Mouse (Mus musculus): Measurements from ENCODE around the gene Fgfr2.

Fgfr2 gene

DNA sequence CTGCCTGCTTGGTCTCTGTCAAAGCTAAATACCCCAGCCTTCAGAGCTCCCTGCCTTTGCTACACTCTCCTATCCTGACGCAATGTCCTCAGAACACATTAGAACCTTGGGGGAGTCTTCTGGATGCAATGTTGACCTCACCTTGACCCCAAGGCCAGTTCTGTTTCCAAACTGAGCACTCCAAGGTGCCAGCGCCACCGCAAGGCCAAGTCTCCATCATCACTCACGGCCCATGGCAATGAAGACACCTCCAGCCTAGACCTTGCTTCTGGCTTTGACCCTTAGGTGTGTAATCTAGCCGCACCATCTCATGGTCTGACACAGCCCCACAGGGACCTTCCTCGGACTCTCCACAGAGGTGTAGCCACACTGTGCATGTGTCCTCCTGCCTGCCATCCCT, 2325.6 kb downstream of the Fgfr2 start:
- no peak for DNase-seq

DNA sequence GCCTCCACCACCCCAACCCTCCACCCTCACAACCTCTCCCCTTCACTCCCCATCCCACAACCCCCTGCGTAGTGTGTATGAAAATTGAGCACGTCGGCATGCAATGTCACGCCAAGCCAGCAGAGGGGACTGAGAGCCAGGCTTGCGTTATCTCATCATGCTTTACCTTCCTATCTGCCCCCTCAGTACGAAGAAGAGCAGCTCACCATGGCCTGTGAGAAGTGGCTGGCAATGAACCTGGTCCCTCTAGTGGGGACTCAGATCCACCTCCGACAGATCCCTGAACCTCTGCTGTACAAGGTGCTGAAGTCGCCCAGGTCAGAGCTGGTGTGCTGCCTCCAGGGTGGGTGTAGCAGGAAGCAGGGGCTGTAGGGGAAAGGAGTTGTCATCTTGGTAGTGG, 2326.4 kb downstream of the Fgfr2 start:
- DNase-seq: no peak

DNA sequence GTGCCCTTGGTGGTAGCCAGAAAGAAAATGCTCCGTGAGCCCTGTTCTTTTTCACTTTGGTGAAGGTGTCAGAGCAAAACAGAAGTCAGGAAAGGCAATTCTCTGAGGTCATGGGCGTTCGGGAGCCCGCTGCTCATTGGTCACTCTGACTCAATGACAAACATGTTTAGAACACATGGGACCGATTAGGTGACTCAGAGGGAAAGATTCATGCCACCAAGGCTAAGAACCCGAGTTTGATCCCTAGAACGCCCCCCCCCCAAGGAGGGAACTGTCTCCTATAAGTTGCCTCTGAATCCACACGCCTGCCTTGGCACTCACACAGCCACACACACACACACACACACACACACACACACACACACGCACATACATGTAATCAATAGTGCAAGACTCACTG, 2329.5 kb downstream of the Fgfr2 start:
- DNase-seq: no peak

DNA sequence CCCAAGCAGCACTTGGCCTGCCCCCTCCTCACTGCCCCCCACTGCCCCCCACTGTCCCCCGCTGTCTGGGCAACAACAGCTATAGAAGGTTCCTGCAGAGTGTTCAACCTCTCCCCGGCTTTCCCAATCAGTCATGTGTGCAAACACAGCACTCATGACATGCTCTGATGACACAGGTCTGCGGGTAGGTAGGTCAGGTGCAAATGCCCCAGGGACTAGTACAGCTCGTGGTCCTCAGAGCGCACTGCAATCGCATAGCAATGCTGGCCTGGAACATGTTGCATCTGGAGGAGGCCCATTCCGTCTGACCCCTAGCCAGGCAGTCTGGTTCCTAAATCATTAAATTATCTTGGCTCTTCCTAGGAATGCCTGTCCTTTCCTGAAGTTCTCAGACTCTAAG, 2333.7 kb downstream of the Fgfr2 start:
- DNase-seq: no peak

DNA sequence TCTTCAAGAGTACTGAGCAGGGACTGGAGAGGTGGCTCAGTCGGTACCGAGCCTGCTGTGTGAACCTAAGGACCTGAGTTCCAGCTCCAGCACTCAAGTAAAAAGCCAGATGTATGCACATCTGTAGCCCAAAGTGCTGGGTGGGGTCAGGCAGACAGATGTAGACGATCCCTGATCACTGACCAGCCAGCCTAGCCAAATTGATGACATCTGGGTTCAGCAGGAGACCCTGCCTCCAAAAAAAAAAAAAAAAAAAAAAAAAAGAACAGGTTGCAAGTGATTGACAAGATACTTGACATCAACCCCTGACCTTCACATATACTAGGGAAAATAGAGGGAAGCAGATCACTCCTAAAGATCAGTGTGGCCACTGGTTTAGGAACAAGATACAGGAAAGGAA, 2334.2 kb downstream of the Fgfr2 start:
- DNase-seq: no peak

DNA sequence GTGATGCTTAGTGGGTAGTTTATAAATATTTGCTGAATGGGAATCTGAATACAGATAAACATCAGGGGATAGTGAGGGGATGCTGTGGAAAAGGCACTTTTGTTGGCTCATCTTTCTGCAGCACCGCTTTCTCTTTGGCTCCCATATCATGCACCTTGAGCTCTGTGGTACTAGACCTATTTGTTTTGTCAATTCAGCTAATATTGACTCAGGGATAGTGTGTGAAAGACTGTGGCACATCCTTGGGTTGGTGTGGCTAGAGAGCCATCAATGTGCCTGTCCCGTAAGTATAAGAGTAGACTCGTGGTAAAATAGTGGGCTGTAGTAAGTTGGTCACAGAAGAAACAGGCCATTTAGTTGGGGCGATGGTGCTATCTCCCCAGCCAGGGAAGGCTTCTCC, 2335.6 kb downstream of the Fgfr2 start:
- no peak for DNase-seq

DNA sequence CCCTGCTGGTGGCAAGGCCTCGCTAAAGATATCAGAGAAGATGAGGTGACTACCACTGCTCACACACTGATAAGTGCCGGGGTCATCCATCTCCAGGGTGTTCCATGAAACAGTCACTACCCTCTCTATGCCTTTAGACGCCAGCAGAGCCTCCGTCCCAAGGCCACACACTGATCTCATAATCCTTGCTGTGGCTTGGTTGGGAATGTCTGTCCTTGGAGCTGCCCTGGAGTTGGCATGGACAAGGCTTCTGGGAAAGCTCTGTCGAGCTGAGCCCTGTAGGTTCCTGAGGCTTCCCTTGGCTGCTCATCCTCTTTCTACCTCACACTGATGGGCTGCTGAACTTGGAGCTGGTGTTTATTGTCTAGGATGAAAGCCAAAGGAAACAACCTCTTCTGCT, 2336.4 kb downstream of the Fgfr2 start:
- DNase-seq: peak in 1 of 2 experiments; percentile 26

DNA sequence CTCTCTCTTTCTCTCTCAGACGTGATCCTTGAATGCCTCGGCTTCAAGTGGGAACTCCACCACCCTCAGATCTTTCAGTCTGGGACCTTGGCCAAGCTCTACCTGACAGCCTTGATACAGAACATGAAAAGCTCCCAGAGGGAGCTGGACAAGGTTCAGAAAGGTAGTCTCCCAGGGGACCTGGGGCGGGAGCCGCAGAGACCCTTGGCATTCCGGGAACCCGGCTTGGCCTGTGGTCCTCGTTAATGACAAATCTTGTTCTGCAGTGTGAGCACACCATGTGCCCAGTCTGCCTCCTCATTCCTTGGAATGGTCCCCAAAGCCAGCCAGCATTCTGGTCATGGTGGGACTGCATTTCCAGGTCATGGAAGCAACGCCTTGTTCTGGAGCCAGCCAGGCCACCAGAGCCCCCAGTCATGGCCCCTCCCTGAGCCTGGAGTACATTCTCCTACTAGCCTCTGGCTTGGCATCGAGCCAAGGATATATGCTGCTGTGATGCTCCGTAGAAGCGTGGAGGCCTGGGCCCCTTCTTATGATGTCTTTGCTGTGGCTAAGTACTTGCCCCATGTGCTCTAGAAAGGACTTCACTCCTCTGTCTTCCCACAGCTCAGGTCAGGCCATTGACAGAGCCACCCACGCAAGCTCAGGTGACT, 2337.1 kb downstream of the Fgfr2 start:
- DNase-seq: peak; percentile 61 to 68

DNA sequence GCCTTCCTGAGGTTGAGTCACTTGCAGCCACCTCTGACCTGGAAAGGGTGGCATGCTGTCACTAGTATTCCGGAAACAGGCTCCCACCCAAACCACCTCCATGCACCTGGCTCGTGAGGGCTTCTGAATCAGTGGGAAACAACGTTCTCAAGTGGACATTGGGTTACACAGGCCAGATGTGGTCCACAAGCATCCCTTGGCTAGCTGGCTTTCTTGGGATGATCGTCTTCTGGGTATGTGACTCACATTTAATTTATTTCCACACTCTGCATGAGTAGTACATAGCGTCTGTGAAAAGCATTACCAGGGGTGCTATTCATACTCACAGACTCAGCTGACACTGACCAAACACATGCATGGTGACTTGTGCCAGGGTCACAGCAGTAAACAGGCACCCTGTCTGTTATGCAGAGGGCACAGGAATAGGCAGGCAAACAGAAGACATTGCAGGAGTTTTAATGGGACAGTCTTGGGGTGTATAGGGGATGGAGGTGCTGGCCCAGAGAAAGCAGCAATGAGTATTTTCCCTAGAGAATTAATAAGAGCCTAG, 2340.6 kb downstream of the Fgfr2 start:
- no peak for DNase-seq

DNA sequence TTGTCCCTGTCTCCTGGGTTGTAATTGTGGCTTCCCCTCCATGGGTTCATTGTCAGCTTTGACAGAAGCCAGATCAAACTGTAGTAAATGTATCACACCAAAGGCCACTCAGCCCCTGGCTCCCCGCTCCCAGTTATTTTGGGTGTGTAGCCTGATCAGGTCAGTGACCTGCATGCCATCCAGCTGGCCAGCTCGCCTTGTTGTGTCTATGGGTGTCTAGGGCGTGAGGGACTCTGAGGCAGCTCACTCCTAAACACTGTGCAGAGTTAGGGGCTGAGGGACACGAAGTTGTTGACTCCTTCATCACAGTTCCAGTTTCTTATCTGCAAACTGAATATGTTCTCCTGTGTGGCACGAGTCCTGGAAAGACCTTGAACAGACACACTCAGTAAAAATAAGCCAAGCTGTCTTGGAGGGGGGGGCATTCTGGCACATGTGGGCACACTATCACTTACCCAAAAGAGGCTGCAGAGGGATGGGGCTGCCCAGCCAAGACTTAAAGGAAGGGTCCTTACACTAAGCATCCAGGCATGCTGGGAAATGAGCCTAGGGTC, 2342.2 kb downstream of the Fgfr2 start:
- no peak for DNase-seq

DNA sequence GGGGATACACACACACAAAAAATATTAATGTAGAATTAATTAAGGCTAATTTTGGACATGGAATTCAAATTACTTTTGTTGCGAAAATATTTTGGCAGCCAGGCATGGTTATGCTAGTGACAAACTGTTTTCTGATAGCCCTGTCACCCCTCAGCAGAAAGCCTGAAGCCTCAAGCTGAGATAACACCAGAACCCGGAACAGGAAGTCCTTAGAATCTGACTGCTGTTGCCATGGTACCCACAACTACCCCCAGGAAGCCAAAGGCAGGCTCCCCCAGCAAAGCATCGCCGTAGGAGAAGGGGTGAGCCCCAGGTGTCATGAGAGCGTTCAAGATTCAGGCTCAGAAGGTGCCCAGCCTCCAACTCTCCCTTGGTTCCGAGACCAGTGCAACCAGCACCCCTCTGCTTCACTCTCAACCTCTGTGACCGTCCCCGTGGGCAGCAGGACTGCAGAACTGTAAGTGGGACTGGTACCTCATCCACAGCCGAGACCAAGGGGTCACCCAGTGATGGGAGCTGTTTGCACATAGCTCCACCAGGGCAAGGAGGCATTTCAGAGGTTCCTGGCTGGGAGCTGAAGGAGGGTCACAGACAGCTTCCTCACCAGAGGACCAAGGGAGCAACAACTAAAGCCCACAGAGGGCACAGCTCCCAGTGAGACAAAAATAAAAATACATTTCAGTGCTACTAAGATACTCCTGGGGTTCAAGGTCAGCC, 2349.1 kb downstream of the Fgfr2 start, which contains the start of gene Btbd16:
TSS of gene Btbd16 (plus strand) at position 156 of the 717 bp plus-strand sequence.
- DNase-seq: no peak

DNA sequence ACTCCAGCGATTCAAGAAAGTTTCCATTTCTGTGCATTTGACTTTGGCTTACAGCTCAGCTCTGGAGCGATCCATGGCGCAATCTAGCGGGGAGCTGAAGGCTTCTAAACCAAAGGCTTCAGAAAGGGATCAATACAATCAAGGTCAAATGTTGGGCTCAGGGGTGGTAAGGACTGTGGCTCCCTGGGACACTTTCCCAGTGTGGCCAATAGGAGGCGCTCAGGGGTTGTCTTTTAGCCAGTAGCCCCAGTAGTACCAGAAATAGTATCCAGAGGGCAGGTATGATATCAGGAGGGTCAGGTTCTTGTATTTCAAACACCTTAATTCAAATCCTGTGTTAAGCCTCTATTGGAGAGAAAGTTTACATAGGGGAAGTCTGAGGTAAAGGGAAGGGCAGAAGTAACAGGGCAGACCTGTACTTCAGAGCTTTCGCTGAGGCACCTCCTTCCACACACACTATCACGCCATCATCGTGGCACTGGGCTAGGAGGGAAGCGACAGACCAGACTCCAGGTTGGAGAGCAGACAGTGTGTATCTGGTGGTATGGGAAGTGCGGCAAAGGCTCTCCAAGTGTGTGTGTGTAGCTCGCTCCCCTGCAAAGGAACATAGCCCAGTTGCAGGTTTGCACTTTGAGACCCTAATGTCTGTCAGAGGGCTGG, 2349.8 kb downstream of the Fgfr2 start:
- DNase-seq: peak; percentile 46 to 70

DNA sequence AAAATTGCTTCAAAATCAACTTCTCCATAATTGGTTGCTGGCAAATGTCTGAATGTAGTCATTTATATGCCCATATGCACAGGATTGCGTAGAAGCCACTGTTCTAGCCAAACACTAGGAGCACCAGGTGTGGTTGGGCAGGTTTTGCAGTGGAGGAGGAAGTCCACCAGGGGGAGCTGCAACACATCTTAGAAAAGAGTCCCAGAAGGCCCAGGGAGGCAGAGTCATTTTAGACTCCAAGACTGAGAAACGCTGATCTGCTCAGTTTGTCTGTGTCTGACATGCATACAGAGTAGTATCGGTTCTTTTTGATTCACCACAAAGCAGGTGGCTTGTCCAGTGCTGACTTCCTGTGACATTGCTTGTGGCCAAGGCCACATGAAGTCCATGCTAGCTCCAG, 2352.4 kb downstream of the Fgfr2 start:
- peak; percentile 92 to 96 for DNase-seq

DNA sequence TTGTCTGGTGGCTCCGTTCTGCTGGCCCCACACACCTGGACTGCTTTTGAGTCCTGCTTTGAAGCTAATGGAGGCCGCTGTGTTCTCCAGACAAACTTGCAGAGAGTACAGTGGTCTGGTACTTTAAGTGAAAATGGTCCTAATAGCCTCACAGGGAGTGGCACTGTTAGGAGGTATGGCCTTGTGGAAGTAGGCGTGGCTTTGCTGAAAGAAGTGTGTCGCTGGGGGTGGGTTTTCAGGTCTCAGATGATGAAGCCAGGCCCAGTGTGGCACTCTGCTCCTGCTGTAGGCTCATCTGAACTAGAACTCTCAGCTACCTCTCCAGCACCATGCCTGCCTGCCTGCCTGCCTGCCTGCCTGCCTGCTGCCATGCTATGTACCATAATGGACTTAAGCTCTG, 2355.0 kb downstream of the Fgfr2 start:
- DNase-seq: no peak

DNA sequence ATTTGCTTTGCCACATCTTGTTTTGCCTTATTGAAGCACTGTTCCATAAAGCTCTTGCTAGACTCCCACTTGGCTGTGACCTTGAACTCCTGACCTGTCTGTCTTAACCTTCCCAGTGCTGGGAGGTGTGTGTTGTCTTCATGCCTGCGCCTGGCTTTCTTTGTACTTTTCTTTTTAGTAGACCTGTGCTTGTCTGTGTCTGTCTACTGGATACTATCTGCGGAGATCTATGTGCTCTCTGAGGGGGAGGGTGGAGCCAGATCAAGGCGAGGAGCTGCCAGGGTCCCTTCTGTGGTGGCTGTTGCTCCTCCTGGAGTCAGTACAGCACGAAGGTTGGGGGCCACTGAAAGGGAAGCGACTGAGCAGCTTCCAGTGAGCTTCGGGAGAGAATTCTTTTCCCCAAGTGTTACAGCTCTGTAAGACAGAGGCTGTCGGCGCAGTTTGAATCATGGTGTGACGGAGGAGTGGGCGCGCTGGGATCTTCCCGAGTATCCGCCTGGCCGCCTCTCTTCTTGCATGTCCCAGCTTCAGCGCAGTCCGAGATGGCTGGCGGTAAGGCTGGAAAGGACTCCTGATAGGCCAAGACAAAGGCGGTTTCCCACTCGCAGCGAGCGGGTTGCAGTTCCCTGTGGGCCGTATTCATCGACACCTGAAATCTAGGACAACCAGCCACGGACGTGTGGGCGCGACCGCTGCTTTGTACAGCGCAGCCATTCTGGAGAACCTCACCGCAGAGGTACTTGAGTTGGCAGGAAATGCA, 2356.6 kb downstream of the Fgfr2 start:
- DNase-seq: peak; percentile 53 to 54

DNA sequence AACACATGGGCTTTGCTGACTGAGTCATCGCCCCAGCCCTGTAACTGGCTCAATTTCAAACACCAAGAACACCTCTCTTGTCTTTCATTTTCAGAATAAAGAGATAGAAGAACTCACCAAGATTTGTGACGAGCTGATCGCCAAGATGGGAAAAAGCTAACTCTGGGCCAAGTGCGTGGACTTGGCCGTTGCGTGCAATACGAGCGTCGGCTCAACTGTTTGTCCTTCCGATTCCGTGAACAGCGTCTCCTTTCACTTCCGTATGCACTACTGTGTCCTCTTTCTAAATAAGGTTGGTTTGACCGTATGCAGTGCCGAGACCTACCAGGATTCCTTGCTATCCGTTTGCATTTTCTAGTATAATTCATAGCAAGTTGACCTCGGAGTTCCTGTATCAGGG, 2359.0 kb downstream of the Fgfr2 start:
- DNase-seq: no peak

DNA sequence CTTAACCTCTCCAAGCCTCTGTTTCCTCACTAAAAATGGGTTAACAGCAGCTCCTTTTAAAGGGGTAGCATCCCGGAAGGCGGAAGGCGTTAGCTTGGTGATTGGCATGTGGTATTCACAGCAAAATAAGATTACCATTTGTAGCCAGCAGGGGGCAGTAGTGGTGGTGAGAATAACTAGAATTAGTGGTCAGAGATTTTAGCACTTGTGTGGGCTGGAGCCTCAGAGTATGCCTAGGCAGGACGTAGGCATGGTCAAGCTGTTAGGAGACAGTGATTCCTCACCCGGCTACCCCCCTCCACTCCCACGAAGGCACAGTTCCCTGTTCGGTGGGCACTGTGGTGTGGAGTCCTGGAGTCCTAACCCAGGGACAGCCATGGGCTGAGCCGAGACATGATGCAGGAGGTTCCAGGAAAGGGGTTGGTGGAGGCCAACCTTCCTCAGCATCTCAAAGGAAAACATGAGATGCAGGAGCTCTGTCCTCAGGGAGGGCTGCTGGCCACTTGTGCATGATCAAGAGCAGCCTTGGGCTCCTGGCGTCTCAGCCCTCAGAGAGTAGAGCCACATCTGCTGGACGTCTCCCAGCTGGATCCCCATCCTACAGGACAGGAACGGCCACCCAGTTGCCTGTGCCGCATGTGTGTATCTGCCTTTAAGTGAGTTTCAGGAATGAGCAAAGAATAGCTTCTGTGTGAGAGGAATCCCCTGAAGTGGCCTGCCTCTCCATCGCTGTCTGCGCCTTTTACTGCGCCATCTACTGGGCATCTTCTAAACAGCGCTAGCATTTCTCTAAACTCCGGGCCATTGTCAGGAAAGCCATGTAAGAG, 2360.9 kb downstream of the Fgfr2 start:
- DNase-seq: peak; percentile 83 to 89

DNA sequence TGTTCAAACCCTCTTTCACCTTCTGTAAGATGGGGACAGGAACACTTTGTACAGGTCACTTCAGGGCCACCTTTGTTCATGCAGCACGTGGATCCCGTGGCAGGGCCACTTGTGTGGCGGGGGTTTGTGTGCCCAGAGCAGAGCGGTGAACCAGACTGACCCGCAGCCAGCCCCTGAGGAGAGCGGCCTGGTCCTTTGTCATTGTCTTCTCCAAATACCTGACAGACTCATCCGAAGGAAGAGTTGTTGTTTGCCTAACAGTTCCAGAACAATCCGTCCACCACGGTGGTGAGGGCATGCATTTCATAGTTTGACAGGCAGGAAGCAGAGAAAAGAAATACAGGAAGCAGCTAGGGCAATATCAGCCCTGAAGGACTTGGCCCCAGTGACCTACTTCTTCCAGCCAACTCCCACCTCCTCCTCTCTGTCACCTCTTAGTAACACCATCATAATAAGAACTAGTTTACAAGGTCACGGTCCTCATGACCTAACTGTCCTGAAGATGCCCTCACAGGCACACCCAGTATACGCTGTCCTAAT, 2365.8 kb downstream of the Fgfr2 start:
- no peak for DNase-seq

DNA sequence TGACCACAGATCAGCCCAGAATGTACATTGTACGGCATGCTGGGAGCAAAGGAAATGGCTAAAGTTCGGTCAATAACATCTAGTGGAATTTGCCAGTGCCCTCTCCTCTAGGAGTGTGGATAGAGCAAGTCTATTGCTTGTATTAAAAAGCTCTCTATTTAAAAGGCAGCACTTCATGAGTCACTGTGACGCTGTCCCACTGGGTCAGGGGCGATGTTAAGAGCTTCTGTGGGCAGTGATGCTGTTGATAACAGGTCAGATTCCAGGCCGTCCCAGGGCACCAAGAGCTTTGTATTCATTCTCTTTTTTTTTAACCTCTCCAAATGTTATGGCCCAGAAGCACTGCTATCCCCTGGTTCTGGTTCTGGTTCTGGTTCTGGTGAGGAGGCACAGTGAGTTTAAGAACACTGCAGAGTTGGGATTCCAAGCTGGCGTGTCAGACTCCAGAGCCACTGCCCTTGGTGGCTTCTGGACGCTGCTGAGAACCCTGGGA, 2366.8 kb downstream of the Fgfr2 start:
- no peak for DNase-seq

DNA sequence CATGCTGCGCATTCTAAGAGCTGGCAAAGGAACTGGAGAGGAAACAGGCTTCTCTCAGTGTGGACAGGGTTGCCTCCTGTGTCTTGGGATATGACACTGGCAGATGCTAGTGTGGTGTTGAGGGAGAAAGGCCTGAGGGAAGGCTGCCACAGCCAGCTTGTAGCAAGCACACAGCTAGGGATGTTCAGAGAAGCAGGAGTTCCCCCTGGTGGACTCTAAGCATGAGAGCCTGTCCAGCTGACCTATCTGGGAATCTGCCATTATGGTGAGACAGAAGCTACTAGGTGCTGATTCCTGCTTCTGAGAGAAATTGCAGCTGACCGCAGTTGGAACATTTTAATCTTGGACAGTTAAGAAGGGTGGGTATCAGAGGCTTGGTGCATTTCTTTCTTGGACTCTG, 2368.4 kb downstream of the Fgfr2 start:
- peak; percentile 58 to 64 for DNase-seq

DNA sequence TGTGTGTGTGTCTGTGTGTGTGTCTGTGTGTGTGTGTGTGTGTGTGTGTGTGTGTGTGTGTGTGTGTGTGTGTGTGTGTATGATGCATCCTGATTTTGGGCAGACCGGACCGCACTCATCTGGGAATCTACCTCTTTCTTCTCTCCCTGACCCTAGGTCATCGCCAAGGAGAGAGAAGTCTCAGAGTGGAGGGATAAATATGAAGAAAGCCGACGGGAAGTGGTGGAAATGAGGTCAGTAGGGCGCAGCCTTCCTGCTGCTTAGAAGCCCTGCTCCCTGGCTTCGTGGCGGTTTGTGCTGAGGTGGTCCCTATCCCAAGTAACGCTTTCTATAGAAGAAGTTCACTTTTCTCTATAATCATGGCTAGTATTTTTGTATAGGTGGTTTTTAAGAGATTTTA, 2371.5 kb downstream of the Fgfr2 start:
- DNase-seq: no peak
